Comparison of ENCODE assay signal across 13 mouse cellular contexts in the genomic region with DNA sequence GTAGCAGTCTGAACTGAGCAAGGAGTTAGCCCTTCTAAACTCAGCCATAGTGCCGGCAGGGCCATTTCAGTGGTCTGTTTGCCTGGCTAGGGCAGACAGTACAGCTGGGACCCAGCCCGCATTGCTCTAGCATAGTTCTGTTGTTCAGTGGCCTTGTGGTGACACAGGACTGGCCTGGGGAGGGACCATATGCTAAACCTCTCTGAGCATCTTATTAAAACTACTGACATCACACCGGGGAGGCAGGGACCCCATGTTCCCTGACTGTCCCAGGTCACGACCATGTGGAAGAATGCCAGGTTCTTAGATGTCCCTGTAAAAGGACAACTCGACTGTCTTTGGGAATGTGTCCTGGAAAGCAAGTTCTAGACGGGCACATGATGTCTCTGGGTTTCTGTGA. TPM values are rescaled to one million over a fixed set of nuclear protein-coding genes. Genes with fewer than 3 reads are reported as not detected.
DNase-seq lines count a peak whose midpoint lies in the region; ATAC-seq and TF ChIP-seq lines count a peak whose summit lies in the region.
"Had no signal": no experiment of that assay in that cellular context is flagged by ENCODE, and none has a peak within 500 bp of the region (broad histone marks: within the 10 kb centered on the region; RNA-seq: fewer than 3 reads in every experiment).

No protein-coding gene starts in this region.

- DNase-seq in heart, postnatal 25 days (ENCODE audit: low spot score) = no peak
- DNase-seq in lung, embryonic 14.5 days = peak; percentile 71
- no peak for DNase-seq in lung, postnatal 10 days
- no peak for DNase-seq in cerebellum, postnatal 14 days
- no peak for DNase-seq in thymus, postnatal 10 days (ENCODE audit: low spot score in 2 of 2)

- peaks cover 72% of the 10 kb centered on the region for H3K27me3 ChIP-seq in heart, embryonic 11.5 days (ENCODE audit: control insufficient read depth, insufficient read depth, low read length)
- peaks cover 40% of the 10 kb centered on the region for H3K27me3 ChIP-seq in lung, embryonic 14.5 days (ENCODE audit: insufficient read depth, low read length)
- H3K27me3 ChIP-seq in intestine, embryonic 15.5 days (replicated peaks) = peaks cover 41% of the 10 kb centered on the region
- peaks cover 11% of the 10 kb centered on the region; the same call in 1 of the 2 replicates for H3K27me3 ChIP-seq in stomach, embryonic 14.5 days (ENCODE audit: control insufficient read depth, insufficient read depth, low read length)

- H3K9ac ChIP-seq in heart, embryonic 11.5 days (ENCODE audit: low read depth, low read length) = no peak overlapping the region
- H3K9ac ChIP-seq in lung, embryonic 14.5 days = no peak overlapping the region
- H3K9ac ChIP-seq in intestine, embryonic 15.5 days = no peak overlapping the region
- no peak overlapping the region for H3K9ac ChIP-seq in stomach, embryonic 14.5 days (replicated peaks; ENCODE audit: low read depth, low read length)
- H3K9ac ChIP-seq: liver, embryonic 13.5 days had no signal

- H3K4me3 ChIP-seq in heart, embryonic 11.5 days (ENCODE audit: low read depth, low read length) = no peak overlapping the region
- no peak overlapping the region for H3K4me3 ChIP-seq in lung, embryonic 14.5 days (ENCODE audit: low read depth, low read length)
- H3K4me3 ChIP-seq in intestine, embryonic 15.5 days (replicated peaks) = no peak overlapping the region
- H3K4me3 ChIP-seq in stomach, embryonic 14.5 days (ENCODE audit: low read depth, low read length) = no peak overlapping the region
- H3K4me3 ChIP-seq: liver, embryonic 13.5 days had no signal

- intact Hi-C loops in heart, postnatal 25 days (cut with DNase I) = loop anchor here (1.0 to 5.0 kb wide), 4 partner anchors 122 to 410 kb away; no protein-coding TSS in a partner anchor

- H3K36me3 ChIP-seq in heart, embryonic 11.5 days (ENCODE audit: control insufficient read depth, insufficient read depth, low read length) = peaks cover 2% of the 10 kb centered on the region
- H3K36me3 ChIP-seq in lung, embryonic 14.5 days (ENCODE audit: insufficient read depth) = peaks cover 25% of the 10 kb centered on the region
- H3K36me3 ChIP-seq in intestine, embryonic 15.5 days = peaks cover 1% of the 10 kb centered on the region; the same call in 1 of the 2 replicates
- peaks cover 7% of the 10 kb centered on the region; the same call in 1 of the 2 replicates for H3K36me3 ChIP-seq in stomach, embryonic 14.5 days (ENCODE audit: control insufficient read depth, insufficient read depth, low read length)

- H3K4me2 ChIP-seq in heart, embryonic 11.5 days = no peak overlapping the region
- H3K4me2 ChIP-seq in lung, embryonic 14.5 days = peak overlapping the region; percentile 84
- peak overlapping the region; percentile 30 for H3K4me2 ChIP-seq in intestine, embryonic 15.5 days (replicated peaks)
- H3K4me2 ChIP-seq in stomach, embryonic 14.5 days (replicated peaks; ENCODE audit: low read depth, low read length) = 0 out of 2 replicates have a peak overlapping the region, but pooled peaks have one; percentile 78
- H3K4me2 ChIP-seq: liver, embryonic 13.5 days had no signal

- peak; percentile 11; the same call in 1 of the 2 replicates for ATAC-seq in heart, embryonic 11.5 days (replicated peaks; ENCODE audit: insufficient number of reproducible peaks, low FRiP score, low TSS enrichment)
- peak; percentile 37; the same call in 1 of the 2 replicates for ATAC-seq in lung, embryonic 14.5 days (ENCODE audit: insufficient read depth)
- ATAC-seq in intestine, embryonic 15.5 days = peak; percentile 15; the same call in 1 of the 2 replicates
- peak; percentile 16; the same call in 1 of the 2 replicates for ATAC-seq in stomach, embryonic 14.5 days (ENCODE audit: insufficient number of reproducible peaks, insufficient read depth, low FRiP score, low read depth)

- TF ChIP-seq CTCF in lung, embryonic 14.5 days (IDR thresholded peaks at IDR 0.05; ENCODE audit: low read depth) = no peak

- no peaks in the 10 kb centered on the region for H3K9me3 ChIP-seq in heart, embryonic 11.5 days (replicated peaks; ENCODE audit: control insufficient read depth, low read length)
- no peaks in the 10 kb centered on the region for H3K9me3 ChIP-seq in lung, embryonic 14.5 days (ENCODE audit: low read depth, low read length)
- H3K9me3 ChIP-seq in intestine, embryonic 15.5 days = no peaks in the 10 kb centered on the region
- H3K9me3 ChIP-seq in stomach, embryonic 14.5 days (ENCODE audit: control insufficient read depth, low read depth, low read length) = no peaks in the 10 kb centered on the region
- H3K9me3 ChIP-seq: liver, embryonic 13.5 days had no signal

- peaks cover 3% of the 10 kb centered on the region for H3K4me1 ChIP-seq in heart, embryonic 11.5 days (ENCODE audit: control insufficient read depth, insufficient read depth, low read length)
- peaks cover 8% of the 10 kb centered on the region for H3K4me1 ChIP-seq in lung, embryonic 14.5 days (ENCODE audit: insufficient read depth)
- peaks cover 15% of the 10 kb centered on the region for H3K4me1 ChIP-seq in intestine, embryonic 15.5 days (replicated peaks)
- H3K4me1 ChIP-seq in stomach, embryonic 14.5 days (ENCODE audit: control insufficient read depth, insufficient read depth, low read length) = peaks cover 13% of the 10 kb centered on the region
- H3K4me1 ChIP-seq: liver, embryonic 13.5 days had no signal

- WGBS in heart, embryonic 11.5 days (ENCODE audit: insufficient replicate concordance) = 22% methylated on average over 6 of the region's 6 CpGs
- 21% methylated on average over 6 of the region's 6 CpGs for WGBS in lung, embryonic 14.5 days
- WGBS in intestine, embryonic 15.5 days = 23% methylated on average over 6 of the region's 6 CpGs
- WGBS in stomach, embryonic 14.5 days = 24% methylated on average over 6 of the region's 6 CpGs

- H3K27ac ChIP-seq in heart, embryonic 11.5 days (ENCODE audit: low read depth, low read length) = no peak overlapping the region
- H3K27ac ChIP-seq in lung, embryonic 14.5 days (ENCODE audit: low read depth) = peak overlapping the region; percentile 42; the same call in 1 of the 2 replicates
- peak overlapping the region; percentile 51 for H3K27ac ChIP-seq in intestine, embryonic 15.5 days
- H3K27ac ChIP-seq in stomach, embryonic 14.5 days (ENCODE audit: low read length) = 0 out of 2 replicates have a peak overlapping the region, but pooled peaks have one; percentile 16
- H3K27ac ChIP-seq: liver, embryonic 13.5 days had no signal

RNA-seq across cellular contexts. Expression of a gene that starts 8.0 kb away (rescaled TPM):
- polyA plus RNA-seq in heart, embryonic 11.5 days (2014; fragmentation: Nextera tagmentation; extraction: Ambion mirVana) = 3.1 and 9.0 TPM in 2 replicates
- total RNA-seq in heart, postnatal 25 days (2021) = under 1 TPM in 1 of 2 experiments, not detected in 1; 0.20 TPM
- polyA plus RNA-seq in lung, embryonic 14.5 days (2014; fragmentation: Nextera tagmentation; extraction: Ambion mirVana) = 167 and 180 TPM in 2 replicates
- 105 and 126 TPM in 2 replicates for polyA plus RNA-seq in intestine, embryonic 15.5 days (2015; fragmentation: Nextera tagmentation; extraction: Ambion mirVana)
- 147 and 163 TPM in 2 replicates for polyA plus RNA-seq in stomach, embryonic 14.5 days (2014; fragmentation: Nextera tagmentation; extraction: Ambion mirVana)
- total RNA-seq: MEL; monocyte, adult 5-6 weeks had no signal
- polyA plus RNA-seq: activated CD4-positive, CD25-positive, alpha-beta regulatory T cell, adult 4 months had no signal

RNA-seq across cellular contexts. Expression of a gene that starts 16.1 kb away (rescaled TPM):
- 45.1 and 46.2 TPM in 2 replicates for polyA plus RNA-seq in heart, embryonic 11.5 days (2014; fragmentation: Nextera tagmentation; extraction: Ambion mirVana)
- total RNA-seq in heart, postnatal 25 days (2021) = 10 to 100 TPM; 13.2 to 14.2 TPM
- polyA plus RNA-seq in lung, embryonic 14.5 days (2014; fragmentation: Nextera tagmentation; extraction: Ambion mirVana) = 57.6 and 63.1 TPM in 2 replicates
- polyA plus RNA-seq in intestine, embryonic 15.5 days (2015; fragmentation: Nextera tagmentation; extraction: Ambion mirVana) = 50.6 and 52.3 TPM in 2 replicates
- 65.9 and 66.6 TPM in 2 replicates for polyA plus RNA-seq in stomach, embryonic 14.5 days (2014; fragmentation: Nextera tagmentation; extraction: Ambion mirVana)

RNA-seq across cellular contexts. Expression of a gene that starts 23.8 kb away (rescaled TPM):
- polyA plus RNA-seq in heart, embryonic 11.5 days (2014; fragmentation: Nextera tagmentation; extraction: Ambion mirVana) = 12.7 and 14.1 TPM in 2 replicates
- 1 to 10 TPM; 2.0 to 2.2 TPM for total RNA-seq in heart, postnatal 25 days (2021)
- polyA plus RNA-seq in lung, embryonic 14.5 days (2014; fragmentation: Nextera tagmentation; extraction: Ambion mirVana) = 1.1 and 1.9 TPM in 2 replicates
- polyA plus RNA-seq in intestine, embryonic 15.5 days (2015; fragmentation: Nextera tagmentation; extraction: Ambion mirVana) = 0.69 and 0.80 TPM in 2 replicates
- polyA plus RNA-seq in stomach, embryonic 14.5 days (2014; fragmentation: Nextera tagmentation; extraction: Ambion mirVana) = 0.20 and 0.56 TPM in 2 replicates
- total RNA-seq: monocyte, adult 5-6 weeks had no signal
- polyA plus RNA-seq: activated CD4-positive, CD25-positive, alpha-beta regulatory T cell, adult 4 months had no signal

RNA-seq across cellular contexts. Expression of a gene that starts 35.6 kb away (rescaled TPM):
- 0.69 and 1.2 TPM in 2 replicates for polyA plus RNA-seq in heart, embryonic 11.5 days (2014; fragmentation: Nextera tagmentation; extraction: Ambion mirVana)
- total RNA-seq in heart, postnatal 25 days (2021) = under 1 TPM in 1 of 2 experiments, not detected in 1; 0.16 TPM
- 6.8 and 7.9 TPM in 2 replicates for polyA plus RNA-seq in lung, embryonic 14.5 days (2014; fragmentation: Nextera tagmentation; extraction: Ambion mirVana)
- 9.0 and 9.3 TPM in 2 replicates for polyA plus RNA-seq in intestine, embryonic 15.5 days (2015; fragmentation: Nextera tagmentation; extraction: Ambion mirVana)
- polyA plus RNA-seq in stomach, embryonic 14.5 days (2014; fragmentation: Nextera tagmentation; extraction: Ambion mirVana) = 6.9 and 7.0 TPM in 2 replicates
- total RNA-seq: layer of hippocampus, postnatal 25 days had no signal
- polyA plus RNA-seq: activated CD4-positive, CD25-positive, alpha-beta regulatory T cell, adult 4 months had no signal

Comparison
In these comparisons a context has a peak if more than half of its experiments do, and no peak if none do; other contexts are left out.
1. RNA of a gene that starts 8.0 kb away (polyA plus RNA-seq): 167 to 180 TPM in lung, embryonic 14.5 days, 147 to 163 TPM in stomach, embryonic 14.5 days and 105 to 126 TPM in intestine, embryonic 15.5 days; 3.1 to 9.0 TPM in heart, embryonic 11.5 days; every median in the first group is over 10 times any median in the second.
2. Peak in every context shown above with its lines, with median percentiles within 50 percentile points of each other: ATAC-seq.